Mouse (Mus musculus) ES-E14 (cell line): ENCODE measurements at regions not wholly inside any gene's neighbourhood (a gene's known extent, or its start where the extent isn't known, plus 50 kb on each side); places are given as distances from the start of the nearest gene placed in this dataset.

Source experiments
- CHD2 ChIP-seq: IDR thresholded peaks from 2 replicates; pipeline ENCODE4 v1.6.1; 2014; ENCODE audit warnings: mild to moderate bottlenecking, low read depth, low read length, inconsistent platforms
- MAFK ChIP-seq: IDR thresholded peaks from 2 replicates; pipeline ENCODE4 v1.6.1; 2014; ENCODE audit warnings: mild to moderate bottlenecking, low read depth, low read length, inconsistent platforms; ENCODE audit not compliant: insufficient read depth
- ZC3H11A ChIP-seq: IDR thresholded peaks from 2 replicates; pipeline ENCODE4 v1.6.1; 2012; ENCODE audit warnings: low read depth, mild to moderate bottlenecking, inconsistent platforms, low read length, borderline replicate concordance
- ZNF384 ChIP-seq: IDR thresholded peaks from 2 replicates; pipeline ENCODE4 v1.6.1; 2012; ENCODE audit warnings: low read depth, low read length, inconsistent platforms

DNA sequence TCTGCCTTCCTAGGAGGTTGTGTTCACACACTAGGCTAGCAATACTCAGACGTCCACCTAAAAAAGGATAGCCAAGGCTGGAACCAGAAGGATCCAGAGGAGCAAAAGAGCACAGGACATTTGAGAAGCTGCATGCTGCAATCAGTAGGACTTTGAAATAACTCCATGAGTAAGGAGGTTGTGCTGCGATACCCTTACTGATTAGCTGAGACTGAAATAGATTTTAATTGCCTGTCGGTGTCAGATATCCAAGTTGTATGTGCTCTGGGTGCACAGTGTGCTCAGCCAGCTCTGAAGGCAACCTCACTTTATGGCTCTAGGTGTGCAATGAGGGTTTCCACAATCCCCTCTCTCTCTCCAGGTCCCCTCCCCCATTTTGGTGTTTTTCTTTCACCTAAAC is 2159.2 kb upstream of the Gm7489 start:
- TF ChIP-seq CHD2 = no peak
- TF ChIP-seq ZC3H11A = no peak
- TF ChIP-seq ZNF384 = no peak
- no peak for TF ChIP-seq MAFK
